Mouse (Mus musculus): Measurements from ENCODE around the gene Olfr223. TPM values are rescaled to one million over a fixed set of nuclear protein-coding genes. Genes with fewer than 3 reads are reported as not detected.
"Not testable (repeated sequence)": the region's sequence is repeated elsewhere in the genome, so short reads cannot be mapped to it uniquely, and the experiment has no call there.

Olfr223 gene
- not detected for total RNA-seq (2021)
- long read RNA-seq, experiment 1: 0 reads
- long read RNA-seq, experiment 2: 0 reads

DNA sequence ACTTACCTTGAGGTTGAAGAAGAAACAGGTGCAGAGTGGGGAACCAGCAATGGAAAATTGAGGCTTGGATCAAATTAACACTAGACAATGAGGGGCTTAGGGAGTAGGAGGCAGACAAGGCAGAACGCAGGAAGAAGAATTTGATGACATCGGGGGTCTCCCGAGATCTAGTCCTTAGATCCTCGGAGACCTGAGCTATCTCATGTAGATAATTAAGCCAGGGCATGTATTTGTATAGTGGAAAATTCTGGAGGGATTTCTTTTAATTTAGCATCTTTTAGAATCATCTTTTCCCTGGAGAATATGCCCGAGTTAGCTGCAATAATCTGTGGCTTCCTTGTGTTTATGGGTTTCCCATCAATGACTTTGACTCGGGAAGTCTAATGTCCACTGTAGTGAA, at the start of gene Olfr223:
Olfr223 (minus strand) TSS at position 101 of the 400 bp plus-strand sequence.
- DNase-seq: no peak

DNA sequence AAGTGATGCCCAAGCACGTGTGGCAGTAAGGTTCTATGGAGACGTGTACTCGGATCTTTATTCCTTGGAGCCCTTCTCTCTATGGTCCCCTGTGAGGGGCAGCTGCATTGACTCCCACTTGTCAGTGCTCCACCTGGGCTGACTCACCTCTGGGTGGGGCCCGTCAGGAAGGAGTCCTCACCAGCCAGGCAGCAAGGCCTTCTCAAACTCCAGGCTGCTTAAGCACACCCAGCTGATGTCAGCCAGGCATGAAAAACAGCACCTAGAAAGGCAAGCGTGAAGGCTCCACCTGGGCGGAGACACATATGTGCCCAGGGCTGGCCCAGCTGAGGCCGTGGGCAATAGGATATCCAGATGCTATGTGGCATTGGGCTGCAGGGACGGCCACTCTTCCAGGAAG, 49.3 kb upstream of the Olfr223 start:
- DNase-seq: no peak

DNA sequence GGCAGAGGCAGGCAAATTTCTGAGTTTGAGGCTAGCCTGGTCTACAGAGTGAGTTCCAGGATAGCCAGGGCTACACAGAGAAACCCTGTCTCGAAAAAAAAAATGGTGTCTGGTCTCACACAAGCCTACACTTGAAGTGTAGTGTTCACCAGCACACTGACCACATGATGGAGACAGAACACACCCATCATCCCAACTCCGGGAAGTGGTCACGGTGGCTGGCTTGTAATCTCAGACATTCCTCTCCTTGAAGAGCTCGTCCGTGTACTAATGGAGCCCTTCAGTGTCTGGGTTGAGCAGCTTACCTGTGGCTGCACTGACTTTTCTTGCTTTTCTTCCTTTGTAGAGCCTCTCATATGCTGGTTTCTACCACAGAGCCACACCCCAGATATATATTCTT, 48.1 kb upstream of the Olfr223 start:
- peak in 1 of 2 experiments; percentile 5 for DNase-seq

DNA sequence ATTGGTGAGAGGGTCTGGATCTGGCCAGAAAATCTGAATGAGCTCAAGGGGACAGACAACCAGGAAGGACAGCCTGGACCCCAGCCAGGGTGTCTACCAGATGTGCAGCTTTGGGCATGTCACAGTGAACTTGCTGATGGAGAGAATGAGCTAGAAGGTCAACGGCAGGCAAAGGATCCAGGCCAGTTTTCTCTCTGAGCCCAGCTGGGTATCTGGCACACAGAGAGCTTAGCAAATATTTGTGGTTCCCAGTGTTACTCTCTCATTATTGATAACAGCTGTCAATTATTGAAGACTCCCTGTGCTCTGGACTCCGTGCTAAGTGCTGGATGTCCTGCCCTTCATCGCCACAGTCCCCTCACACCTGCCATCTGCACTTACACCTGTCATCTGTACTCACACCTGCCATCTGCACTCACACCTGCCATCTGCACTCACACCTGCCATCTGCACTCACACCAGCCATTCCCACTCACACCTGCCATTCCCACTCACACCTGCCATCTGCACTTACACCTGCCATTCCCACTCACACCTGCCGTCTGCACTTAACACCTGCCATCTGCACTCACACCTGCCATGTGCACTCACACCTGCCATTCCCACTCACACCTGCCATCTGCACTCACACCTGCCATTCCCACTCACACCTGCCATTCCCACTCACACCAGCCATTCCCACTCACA, 47.0 kb upstream of the Olfr223 start:
- no peak for DNase-seq

DNA sequence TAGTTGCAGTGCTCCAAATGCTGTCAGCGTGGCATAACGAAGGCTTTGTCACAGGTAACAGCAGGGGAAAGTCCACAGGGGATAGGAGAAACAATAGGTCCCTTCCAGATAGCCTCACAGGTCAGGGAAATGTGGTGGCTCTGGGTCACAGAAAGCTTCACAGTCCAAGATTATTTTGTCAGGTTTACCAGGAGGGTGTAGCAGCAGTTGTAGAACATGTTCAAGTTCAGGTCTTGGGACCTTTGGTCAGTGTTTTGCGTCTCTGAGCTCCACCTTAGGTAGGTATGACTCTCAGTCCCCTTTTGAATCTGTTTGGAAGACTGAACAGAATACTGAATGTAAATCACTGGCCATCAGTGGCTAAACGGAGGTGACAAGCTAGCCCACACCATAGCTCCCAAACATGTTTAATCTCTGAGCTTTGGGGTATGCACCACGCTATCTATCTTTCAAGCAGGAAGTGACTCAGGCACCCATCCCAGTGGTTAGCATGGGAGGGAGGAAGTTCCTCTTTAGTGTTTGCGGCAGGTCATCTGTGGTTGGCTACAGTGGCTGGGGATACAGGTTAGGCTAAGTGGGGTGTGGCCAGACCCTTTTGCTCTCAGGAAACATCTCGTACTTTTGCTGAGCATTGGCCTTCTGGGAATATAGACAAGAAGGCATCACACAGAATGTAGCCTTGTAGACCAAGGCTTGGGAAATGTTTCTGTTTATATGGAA, 43.8 kb upstream of the Olfr223 start:
- no peak for DNase-seq

DNA sequence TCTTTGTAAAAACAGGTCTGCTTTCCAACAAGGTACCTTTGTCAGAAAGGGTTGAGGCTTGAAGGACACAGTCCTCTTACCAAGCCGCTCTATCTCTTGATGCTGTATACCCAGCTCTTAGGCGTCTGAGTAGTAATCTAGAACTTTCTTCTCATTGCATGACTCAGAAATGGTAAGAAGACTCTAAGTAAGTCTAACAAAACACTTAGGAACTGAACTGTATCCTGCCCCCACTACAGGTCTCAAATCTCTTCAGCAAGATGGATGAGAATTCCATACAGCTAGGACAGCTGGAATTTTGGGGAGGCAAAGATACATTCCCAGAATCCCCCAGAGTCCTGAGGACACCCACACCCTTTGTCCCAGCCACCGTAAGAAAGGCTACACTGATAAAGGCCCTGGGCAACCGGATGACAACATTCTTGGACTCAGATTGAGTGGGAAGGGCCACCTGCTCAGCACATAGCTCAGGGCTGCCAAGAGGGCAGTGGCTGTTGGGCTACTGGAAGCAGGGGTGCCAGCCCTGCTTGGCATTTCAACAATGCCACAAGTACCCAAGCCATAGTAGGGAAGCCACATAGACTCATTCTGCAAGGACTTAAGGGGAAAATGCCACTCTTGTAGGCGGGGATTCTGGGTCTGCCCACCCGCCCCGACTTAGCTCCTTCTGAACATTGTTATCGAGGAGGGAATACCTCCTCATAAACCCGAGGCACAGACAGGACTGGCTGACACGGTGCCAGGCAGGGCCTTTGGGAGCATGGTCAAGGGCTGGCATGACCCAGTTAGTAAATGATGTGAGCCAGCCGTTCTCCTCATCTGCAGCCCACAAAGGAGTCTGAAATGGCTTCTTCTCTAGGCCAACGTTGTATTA, 43.0 kb upstream of the Olfr223 start:
- peak; percentile 11 to 24 for DNase-seq

DNA sequence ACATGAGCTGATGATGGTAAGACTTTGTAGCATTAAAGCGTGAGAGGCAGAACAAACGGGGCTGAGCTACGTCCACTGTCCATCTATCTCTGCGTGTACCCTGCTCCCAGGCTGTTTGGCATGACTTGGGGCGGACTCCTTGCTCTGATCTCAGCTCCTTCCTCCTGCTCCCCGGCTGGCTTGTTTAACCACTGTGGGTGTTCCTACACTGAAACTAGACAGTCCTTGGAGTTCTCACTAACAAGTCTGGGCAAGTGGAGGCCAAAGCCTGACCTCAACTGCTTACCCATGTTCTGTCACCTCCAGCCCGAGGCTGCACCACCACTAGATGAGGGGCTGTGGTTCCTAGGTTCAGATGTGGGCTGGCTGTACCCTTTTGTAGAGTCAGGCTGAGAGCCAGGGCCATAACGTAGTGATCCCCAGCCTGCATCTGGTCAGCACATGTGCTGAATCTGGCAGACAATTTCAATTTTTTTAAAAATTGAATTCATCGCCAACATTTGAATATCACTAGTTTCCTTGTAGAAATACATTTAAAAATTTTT, 42.2 kb upstream of the Olfr223 start:
- DNase-seq: no peak

DNA sequence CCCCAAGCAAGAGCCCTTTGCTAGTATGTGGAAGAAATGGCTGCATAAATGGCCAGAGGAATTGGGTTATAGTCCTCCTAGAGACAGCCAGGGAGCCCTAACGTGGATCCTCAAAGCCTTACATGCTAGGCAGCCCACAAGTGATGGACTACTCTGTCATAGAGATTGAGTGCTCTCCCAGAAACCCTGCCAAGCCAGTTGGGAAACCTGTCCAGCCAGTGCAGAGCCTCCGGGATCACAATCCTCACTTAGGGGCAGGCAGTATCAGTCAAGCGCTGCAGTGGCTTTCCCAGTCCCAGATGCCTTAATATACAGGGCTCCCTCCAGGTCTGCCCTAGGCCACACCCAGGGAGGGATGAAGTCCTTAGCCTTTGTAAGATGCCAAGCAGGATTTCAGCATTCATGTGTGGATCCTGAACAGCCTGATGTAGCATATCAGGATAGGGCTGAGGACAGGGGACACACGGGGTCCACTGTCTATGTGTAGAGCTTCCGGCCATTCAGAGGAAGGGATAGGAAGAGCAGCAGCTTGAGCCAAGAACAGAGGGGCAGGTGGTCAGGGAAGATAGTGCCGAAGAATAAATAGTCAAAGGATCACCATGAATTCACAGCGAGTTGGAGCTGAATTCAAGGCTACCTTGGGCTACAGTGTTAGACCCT, 41.0 kb upstream of the Olfr223 start:
- DNase-seq: no peak

DNA sequence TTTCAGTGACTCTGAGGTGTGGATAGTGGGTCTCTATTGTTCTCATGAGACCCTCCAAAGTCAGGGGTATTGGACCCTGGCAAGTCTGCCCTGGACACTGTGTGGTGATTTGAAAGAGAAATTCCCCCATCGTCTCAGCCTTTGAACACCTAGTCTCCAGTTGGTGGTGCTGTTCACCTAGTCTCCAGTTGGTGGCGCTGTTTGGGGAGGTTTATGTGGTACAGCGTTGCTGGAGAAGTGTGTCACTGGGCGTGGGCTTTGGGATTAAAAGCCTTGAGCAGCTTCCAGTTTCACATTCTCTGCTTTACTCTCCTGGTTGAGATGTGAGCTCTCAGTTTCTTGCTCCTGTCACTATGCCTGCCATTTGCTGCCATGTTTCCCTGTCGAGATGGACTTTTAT, 39.9 kb upstream of the Olfr223 start:
- peak; percentile 75 to 76 for DNase-seq

DNA sequence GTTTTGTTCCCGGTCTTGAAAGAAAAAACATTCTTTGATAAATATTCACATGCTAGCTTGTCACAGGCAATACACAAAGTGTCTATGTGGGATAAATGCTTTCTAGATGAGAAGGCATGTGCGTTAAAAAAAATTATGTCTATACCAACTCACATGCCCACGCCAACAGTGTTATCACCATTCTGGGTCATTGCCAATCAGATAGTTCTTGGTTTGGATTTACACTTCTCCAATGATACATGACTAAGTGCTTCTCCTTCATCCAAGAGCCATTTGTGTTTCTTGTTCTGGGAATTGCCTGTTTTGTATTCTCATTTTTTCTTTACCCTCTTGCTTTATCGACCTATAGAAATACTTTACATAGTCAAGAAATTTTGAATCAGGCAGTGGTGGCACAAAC, 38.9 kb upstream of the Olfr223 start:
- DNase-seq: no peak

DNA sequence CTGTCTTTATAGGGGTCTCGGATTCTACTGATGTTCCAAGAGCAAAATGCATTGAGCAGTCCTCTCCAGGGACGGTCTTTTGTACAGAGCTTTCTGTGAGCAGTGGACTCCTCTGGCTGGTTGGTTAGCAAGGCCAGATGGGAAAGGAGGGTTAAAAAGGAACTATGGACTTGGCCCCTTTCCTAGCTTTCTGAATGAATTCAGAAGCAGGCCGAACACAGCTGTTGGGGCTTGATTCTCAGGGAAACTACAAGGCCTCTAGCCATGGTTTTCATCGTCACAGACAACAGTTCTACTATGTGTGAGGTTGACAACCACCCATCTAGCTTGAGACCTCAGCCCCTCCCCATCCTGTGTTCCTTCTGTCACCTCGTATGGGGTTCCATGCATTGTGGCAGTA, 36.8 kb upstream of the Olfr223 start:
- no peak for DNase-seq

DNA sequence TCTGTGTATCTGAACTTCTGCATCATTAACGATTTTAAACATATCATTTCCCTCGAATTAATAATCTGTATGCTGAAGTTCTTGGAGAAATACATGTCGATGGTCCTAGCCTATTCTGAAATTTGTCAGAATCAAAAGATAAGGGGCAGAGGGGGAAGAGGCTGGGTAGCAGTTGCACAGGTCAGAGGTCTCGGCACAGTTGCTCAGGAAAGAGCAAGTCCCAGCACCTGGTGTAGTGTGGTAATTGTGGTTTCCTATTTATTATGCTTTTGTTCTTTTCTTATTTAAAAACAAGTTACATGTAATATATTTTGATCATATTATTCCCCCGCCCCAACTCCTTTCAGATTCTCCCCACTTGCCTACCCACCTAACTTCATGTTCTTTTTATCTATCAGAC, 35.1 kb upstream of the Olfr223 start:
- no peak for DNase-seq

DNA sequence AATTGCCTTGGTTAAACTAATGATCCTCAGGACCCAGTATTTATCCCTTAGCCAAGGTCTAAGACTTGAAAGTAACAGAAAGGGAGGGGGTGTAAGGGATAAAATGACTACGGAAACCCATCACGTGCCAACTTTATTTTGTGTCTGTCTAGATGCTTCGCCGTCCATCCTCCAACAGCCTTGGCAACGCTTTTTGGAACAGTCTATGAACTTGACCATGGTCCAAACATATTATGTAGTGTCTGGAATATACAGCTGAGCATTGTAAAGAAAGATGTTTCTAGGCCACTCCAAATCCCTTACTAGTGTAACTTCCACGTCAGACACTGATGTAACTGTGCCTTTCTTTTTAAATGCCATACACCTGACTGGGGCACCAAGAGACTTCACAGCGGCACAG, 33.1 kb upstream of the Olfr223 start:
- DNase-seq: no peak

DNA sequence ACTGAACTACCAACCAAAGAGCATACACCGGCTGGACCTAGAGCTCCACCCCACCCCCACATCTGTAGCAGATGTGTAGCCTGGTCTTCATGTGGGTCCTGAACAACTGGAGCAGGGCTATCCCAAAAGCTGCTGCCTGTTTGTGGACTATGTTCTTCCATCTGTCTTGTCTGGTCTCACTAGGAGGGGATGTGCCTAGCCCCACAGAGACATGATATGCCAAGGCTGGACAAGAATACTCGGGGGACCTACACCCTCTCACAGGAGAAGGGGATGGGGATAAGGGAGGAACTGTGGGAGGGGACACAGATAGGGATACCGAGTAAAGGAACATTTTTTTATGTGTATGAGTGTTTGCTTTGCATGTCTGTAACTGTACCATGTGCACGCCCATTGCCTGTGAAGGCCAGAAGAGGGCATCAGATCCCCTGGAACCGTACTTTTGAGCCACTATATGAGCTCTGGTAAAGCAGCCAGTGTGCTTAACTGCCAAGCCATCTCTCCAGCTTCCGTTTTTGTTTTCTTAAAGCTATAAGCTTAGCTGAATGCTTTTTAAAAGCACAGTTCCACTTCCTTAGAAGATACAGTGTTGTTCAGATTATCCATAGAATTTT, 31.0 kb upstream of the Olfr223 start:
- peak; percentile 51 to 60 for DNase-seq

DNA sequence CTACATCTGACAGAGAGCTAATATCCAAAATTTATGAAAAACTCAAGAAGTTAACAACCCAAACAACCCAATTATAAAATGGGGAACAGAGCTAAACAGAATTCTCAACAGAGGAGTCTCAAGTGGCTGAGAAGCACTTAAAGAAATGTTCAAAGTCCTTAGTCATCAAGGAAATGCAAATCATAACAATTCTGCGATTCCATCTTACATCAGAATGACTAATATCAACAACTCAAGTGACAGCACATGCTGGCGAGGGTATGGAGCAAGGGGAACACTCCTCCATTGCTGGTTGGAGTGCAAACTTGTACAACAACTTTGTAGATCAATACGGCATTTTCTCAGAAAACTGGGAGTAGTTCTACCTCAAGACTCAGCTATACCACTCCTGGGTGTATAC, 29.1 kb upstream of the Olfr223 start:
- DNase-seq: no peak

DNA sequence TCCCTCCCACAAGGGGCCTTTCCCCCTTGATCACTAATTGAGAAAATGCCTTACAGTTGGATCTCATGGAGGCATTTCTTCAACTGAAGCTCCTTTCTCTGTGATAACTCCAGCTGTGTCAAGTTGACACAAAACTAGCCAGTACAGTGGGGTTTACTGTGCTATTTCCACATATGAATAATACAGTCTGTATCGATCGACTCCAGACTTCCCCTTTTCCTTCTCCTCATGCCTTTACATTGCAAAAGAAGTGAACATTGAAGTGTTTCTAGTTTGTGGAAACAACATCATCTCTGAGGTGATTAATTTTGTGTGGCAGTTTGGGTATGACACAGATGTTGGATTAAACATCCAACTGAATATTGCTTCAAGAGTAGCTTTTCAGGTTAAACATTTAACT, 23.9 kb upstream of the Olfr223 start:
- DNase-seq: not testable (repeated sequence)

DNA sequence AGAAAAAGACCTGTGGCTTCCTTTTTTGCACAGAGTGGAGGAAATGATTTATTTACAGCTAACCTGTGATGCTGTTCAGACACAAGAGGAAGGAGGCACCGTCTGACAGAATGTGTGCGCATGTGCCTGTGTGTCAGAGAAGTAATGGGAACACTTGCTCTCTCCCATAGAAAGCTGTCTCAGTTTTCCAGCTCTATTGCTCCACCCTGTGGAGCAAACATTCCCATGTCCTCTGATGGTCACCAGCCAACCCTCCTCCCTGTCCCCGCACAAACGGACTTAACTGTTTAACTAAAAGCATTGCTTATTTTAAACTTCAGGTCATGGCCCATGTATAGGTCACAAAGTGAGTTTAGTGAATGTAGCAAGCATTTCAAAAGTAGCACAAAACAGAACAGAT, 21.0 kb upstream of the Olfr223 start:
- DNase-seq: peak; percentile 14 to 47

DNA sequence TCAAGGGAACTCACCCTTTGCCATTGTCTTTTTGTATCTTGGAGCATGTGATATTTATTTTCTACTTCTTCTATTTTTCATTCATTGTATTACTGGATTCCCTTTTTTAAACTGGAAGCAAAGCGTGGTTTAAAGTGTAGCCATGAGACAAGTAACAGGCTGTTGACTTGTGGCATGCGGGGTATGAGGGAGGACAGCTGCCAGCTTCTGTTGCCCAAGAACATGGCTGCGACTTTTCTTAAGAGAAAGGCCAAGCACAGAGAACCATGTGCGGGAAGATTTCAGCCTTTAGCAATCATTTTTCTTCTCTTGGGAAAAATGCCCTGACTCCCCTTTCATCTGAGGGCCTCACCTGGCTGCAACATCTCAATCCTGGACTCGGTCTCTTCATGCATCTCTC, 18.6 kb upstream of the Olfr223 start:
- DNase-seq: no peak

DNA sequence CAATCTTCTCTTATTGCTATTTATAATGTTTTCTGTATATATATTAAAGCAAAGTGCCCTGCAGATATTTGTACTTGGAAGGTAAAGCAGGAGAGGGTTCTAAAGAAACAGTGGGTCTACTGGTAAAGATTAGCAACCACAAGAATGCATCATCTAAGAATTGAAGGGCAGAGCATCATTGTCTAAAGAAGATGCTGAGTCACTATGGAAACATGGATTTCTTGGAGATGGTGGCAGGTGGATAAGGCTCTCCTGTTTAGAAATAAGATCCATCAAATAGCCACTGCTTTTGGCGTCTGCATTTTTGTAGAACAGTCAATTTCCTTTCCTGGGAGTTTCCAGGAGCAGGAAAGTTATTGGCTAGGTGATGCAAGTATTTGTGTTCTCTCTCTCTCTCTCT, 9.2 kb upstream of the Olfr223 start:
- DNase-seq: no peak

DNA sequence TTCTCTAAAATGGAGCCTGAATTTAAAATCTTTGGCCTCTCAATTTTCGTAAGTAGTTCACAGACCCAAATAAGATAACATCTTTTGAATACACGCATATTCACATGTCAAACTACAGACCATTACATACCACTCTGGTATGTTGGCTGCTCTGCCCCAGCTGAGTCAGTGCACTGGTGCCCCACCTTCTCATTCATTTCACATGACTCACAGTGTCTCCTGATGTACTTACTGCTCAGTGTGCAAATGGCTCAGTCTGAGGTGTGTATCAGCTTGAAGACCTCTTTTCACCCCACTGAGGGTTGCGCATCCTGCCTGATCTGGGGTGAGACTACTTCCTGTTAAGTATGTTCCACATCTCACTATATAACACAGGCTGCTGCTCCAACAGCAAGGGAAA, 7.8 kb upstream of the Olfr223 start:
- DNase-seq: no peak

DNA sequence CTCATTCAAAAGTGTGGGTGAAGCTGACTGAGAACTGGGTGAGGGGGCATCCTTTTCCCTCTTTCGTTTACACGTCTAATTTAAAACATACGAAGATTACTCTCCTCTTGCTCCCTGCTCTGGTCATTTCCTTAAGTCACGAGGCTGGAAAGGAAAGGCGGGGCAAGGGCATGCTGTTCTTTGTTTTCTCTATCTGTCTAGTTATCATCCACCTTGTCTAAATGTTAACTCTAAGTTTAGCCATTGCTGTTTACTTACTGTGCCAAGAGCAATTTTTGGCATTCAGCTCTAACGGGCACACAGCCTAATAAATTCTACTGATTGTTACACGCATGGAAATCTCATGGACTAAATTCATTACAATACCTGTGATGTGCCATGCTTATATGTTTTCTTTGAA, 6.1 kb upstream of the Olfr223 start:
- no peak for DNase-seq

DNA sequence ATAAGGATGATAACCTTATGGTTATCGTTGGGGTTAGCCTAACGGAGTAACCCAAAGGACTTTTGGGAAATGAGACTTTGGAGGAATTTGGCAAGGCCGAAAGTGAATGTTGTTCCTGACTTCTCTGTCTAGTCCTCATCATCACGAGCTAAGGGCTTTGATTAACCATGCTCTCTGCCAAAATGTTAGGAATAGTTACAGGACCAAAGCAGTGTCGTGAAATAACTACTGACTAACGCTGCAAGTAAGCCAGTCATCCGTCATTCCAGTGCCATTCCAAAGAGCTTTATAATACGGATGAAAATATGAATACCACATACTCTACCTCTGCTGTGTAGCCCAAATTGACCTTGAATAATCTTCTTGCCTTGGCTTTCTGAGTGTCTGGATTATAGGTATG, 3.9 kb upstream of the Olfr223 start:
- DNase-seq: no peak

Data from adrenal gland, postnatal 36 days (tissue).